Mouse (Mus musculus): ENCODE data around the gene Galntl6. TPM values are rescaled to one million over a fixed set of nuclear protein-coding genes. Genes with fewer than 3 reads are reported as not detected.

The Galntl6 gene
- total RNA-seq, 1 experiment = 0.09 TPM

DNA sequence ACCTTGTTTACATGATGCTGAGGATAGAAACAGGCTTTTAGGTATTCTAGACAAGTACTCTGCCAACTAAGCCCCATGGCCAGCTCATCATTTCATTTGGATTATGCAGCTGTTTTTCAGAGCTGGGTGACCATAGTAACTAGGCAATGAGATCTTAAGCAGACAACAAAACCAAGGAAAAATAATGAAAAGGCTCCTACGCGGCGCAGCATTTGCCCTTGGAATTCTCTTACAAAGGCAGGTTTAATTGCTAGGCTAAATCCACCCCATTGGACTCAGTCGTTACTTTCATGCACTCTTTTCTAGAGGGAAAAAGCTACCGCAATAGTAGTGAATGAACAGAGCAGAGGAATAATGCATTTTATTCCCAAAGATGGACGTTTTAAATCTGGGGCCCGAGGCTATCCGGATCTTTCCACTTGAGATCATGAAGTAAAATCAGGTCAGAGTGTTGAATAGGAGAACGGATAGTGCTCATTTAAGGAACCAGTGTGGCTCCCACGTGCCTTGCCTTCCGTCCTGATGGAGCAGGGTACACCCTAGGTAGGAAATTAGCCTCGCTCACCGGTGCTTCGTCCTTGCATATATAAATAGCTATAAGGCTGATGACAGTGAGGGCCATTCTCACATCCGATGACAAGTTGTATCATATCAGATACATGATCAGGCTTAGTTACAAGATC lies 1076.1 kb downstream of the Galntl6 start:
- no peak for DNase-seq (ENCODE audit: low read depth, low spot score)

DNA sequence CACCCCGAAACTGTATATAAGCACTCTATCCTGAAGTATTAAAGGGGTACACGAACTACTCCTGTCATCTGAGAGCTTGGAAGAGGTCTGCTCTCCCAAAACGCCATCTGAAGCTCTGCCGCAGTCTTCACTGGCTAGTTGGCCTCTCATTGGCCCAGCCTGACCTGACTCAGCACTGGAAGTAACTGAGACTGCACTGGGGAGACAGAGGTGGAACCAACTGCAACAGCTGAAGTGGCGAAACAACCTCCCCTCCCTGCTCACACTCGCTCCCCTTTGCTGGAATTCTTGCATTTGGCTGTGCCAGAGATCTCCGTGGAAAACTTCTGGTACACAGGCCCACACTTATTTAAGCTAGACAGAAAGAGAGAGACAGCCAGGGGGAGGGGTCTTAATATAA lies 1089.3 kb downstream of the Galntl6 start:
- H3K4me1 ChIP-seq (ENCODE audit: control insufficient read depth in 2 of 2, insufficient read depth in 2 of 2, low read length in 2 of 2, poor library complexity in 1 of 2) = no peaks in the 10 kb centered on the region
- TF ChIP-seq HCFC1 (IDR thresholded peaks at IDR 0.05; ENCODE audit: borderline replicate concordance, insufficient read depth, low read length) (no peak), ZNF384 (IDR thresholded peaks at IDR 0.05; ENCODE audit: low read depth, low read length) (no peak), ZC3H11A (IDR thresholded peaks at IDR 0.05; ENCODE audit: borderline replicate concordance, low read depth, low read length) (no peak), CHD2 (IDR thresholded peaks at IDR 0.05; ENCODE audit: low read depth, low read length) (no peak), MAFK (IDR thresholded peaks at IDR 0.05; ENCODE audit: insufficient read depth, low read depth, low read length) (no peak)
- no peak overlapping the region for H3K9ac ChIP-seq (ENCODE audit: insufficient read depth, low read depth, low read length, poor library complexity, severe bottlenecking)
- no peaks in the 10 kb centered on the region for H3K36me3 ChIP-seq (ENCODE audit: control insufficient read depth, insufficient read depth, low read length, poor library complexity, severe bottlenecking)
- in situ Hi-C loops (cut with MboI; ENCODE audit: low sequenced_read_pairs in 2 of 2, unreplicated experiment in 2 of 2) = no loop called here
- no peak overlapping the region for H3K27ac ChIP-seq (ENCODE audit: insufficient read depth, low read depth, low read length, poor library complexity, severe bottlenecking)
- no peaks in the 10 kb centered on the region for H3K9me3 ChIP-seq (ENCODE audit: control insufficient read depth, insufficient read depth, low read depth, low read length)
- H3K4me3 ChIP-seq (ENCODE audit: insufficient read depth in 1 of 2, low read depth in 1 of 2, low read length in 2 of 2, poor library complexity in 1 of 2, severe bottlenecking in 1 of 2) = no peak overlapping the region
- no peak for DNase-seq (ENCODE audit: low read depth, low spot score)

More for the DNA sequence above, 1076.1 kb downstream of the Galntl6 start:
- Histone ChIP-seq H3K4me3 (ENCODE audit: insufficient read depth in 1 of 2, low read depth in 1 of 2, low read length in 2 of 2, poor library complexity in 1 of 2, severe bottlenecking in 1 of 2) (no peak overlapping the region), H3K36me3 (ENCODE audit: control insufficient read depth, insufficient read depth, low read length, poor library complexity, severe bottlenecking) (no peaks in the 10 kb centered on the region), H3K27ac (ENCODE audit: insufficient read depth, low read depth, low read length, poor library complexity, severe bottlenecking) (no peak overlapping the region), H3K9ac (ENCODE audit: insufficient read depth, low read depth, low read length, poor library complexity, severe bottlenecking) (no peak overlapping the region), H3K9me3 (ENCODE audit: control insufficient read depth, insufficient read depth, low read depth, low read length) (no peaks in the 10 kb centered on the region), H3K4me1 (ENCODE audit: control insufficient read depth in 2 of 2, insufficient read depth in 2 of 2, low read length in 2 of 2, poor library complexity in 1 of 2) (no peaks in the 10 kb centered on the region)
- in situ Hi-C loops (cut with MboI; ENCODE audit: low sequenced_read_pairs in 2 of 2, unreplicated experiment in 2 of 2) = no loop called here
- TF ChIP-seq ZNF384 (IDR thresholded peaks at IDR 0.05; ENCODE audit: low read depth, low read length) = no peak
- TF ChIP-seq MAFK (IDR thresholded peaks at IDR 0.05; ENCODE audit: insufficient read depth, low read depth, low read length) = no peak
- TF ChIP-seq HCFC1 (IDR thresholded peaks at IDR 0.05; ENCODE audit: borderline replicate concordance, insufficient read depth, low read length) = no peak
- no peak for TF ChIP-seq ZC3H11A (IDR thresholded peaks at IDR 0.05; ENCODE audit: borderline replicate concordance, low read depth, low read length)
- TF ChIP-seq CHD2 (IDR thresholded peaks at IDR 0.05; ENCODE audit: low read depth, low read length) = no peak

DNA sequence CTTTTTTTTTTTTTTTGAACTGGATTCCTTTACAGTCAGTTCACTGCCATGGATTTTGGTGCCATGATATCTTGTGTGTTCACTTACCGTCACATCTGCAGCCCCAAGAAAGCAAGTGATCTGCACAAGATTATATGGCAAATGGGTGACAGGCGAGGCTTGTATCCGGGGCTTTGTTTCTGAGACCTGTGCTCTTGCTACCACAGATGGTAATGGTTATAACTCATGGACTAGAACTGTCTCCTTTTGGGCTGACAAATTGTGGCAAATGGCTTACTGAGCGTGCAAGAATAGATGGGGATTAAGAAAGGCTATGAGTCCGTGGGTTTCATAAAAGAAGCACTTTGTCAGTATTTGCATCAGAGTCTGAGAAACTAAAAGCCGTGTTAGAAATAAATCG lies 1096.4 kb downstream of the Galntl6 start:
- Histone ChIP-seq H3K4me3 (ENCODE audit: insufficient read depth in 1 of 2, low read depth in 1 of 2, low read length in 2 of 2, poor library complexity in 1 of 2, severe bottlenecking in 1 of 2) (no peak overlapping the region), H3K9ac (ENCODE audit: insufficient read depth, low read depth, low read length, poor library complexity, severe bottlenecking) (no peak overlapping the region), H3K9me3 (ENCODE audit: control insufficient read depth, insufficient read depth, low read depth, low read length) (no peaks in the 10 kb centered on the region), H3K27ac (ENCODE audit: insufficient read depth, low read depth, low read length, poor library complexity, severe bottlenecking) (no peak overlapping the region), H3K36me3 (ENCODE audit: control insufficient read depth, insufficient read depth, low read length, poor library complexity, severe bottlenecking) (no peaks in the 10 kb centered on the region), H3K4me1 (ENCODE audit: control insufficient read depth in 2 of 2, insufficient read depth in 2 of 2, low read length in 2 of 2, poor library complexity in 1 of 2) (no peaks in the 10 kb centered on the region)
- TF ChIP-seq ZNF384 (IDR thresholded peaks at IDR 0.05; ENCODE audit: low read depth, low read length) (no peak), MAFK (IDR thresholded peaks at IDR 0.05; ENCODE audit: insufficient read depth, low read depth, low read length) (no peak), CHD2 (IDR thresholded peaks at IDR 0.05; ENCODE audit: low read depth, low read length) (no peak), HCFC1 (IDR thresholded peaks at IDR 0.05; ENCODE audit: borderline replicate concordance, insufficient read depth, low read length) (no peak), ZC3H11A (IDR thresholded peaks at IDR 0.05; ENCODE audit: borderline replicate concordance, low read depth, low read length) (no peak)
- in situ Hi-C loops (cut with MboI; ENCODE audit: low sequenced_read_pairs in 2 of 2, unreplicated experiment in 2 of 2) = no loop called here
- DNase-seq (ENCODE audit: low read depth, low spot score) = no peak

DNA sequence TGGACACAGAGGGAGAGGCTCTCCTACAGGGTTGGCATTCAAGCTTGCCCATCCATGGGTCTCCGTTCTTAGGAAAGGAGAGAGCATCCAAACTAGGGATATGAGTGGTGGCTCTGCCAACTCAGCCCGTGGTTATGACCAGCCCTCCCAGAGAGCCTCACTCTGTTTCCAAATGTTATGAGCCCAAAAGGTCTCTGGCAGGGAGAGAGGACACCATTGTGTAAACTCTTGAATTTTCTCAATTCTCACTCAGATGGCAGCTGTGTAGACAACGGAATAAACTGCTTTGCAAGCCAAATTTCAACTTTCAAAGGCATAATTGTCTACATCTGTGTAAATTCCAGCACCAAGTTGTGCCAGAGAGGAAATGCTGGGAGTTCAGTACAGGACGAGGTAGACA lies 1105.4 kb downstream of the Galntl6 start:
- in situ Hi-C loops (cut with MboI; ENCODE audit: low sequenced_read_pairs in 2 of 2, unreplicated experiment in 2 of 2) = loop anchor here in 1 of 2 experiments (10.0 kb wide), 1 partner anchor 262 kb away; no protein-coding TSS in a partner anchor
- H3K4me3 ChIP-seq (ENCODE audit: insufficient read depth in 1 of 2, low read depth in 1 of 2, low read length in 2 of 2, poor library complexity in 1 of 2, severe bottlenecking in 1 of 2) = no peak overlapping the region
- H3K9me3 ChIP-seq (ENCODE audit: control insufficient read depth, insufficient read depth, low read depth, low read length) = no peaks in the 10 kb centered on the region
- H3K4me1 ChIP-seq (ENCODE audit: control insufficient read depth in 2 of 2, insufficient read depth in 2 of 2, low read length in 2 of 2, poor library complexity in 1 of 2) = no peaks in the 10 kb centered on the region
- no peak for DNase-seq (ENCODE audit: low read depth, low spot score)
- no peaks in the 10 kb centered on the region for H3K36me3 ChIP-seq (ENCODE audit: control insufficient read depth, insufficient read depth, low read length, poor library complexity, severe bottlenecking)
- TF ChIP-seq HCFC1 (IDR thresholded peaks at IDR 0.05; ENCODE audit: borderline replicate concordance, insufficient read depth, low read length) = no peak
- no peak for TF ChIP-seq MAFK (IDR thresholded peaks at IDR 0.05; ENCODE audit: insufficient read depth, low read depth, low read length)
- no peak for TF ChIP-seq ZNF384 (IDR thresholded peaks at IDR 0.05; ENCODE audit: low read depth, low read length)
- no peak for TF ChIP-seq CHD2 (IDR thresholded peaks at IDR 0.05; ENCODE audit: low read depth, low read length)
- no peak for TF ChIP-seq ZC3H11A (IDR thresholded peaks at IDR 0.05; ENCODE audit: borderline replicate concordance, low read depth, low read length)
- H3K27ac ChIP-seq (ENCODE audit: insufficient read depth, low read depth, low read length, poor library complexity, severe bottlenecking) = no peak overlapping the region
- no peak overlapping the region for H3K9ac ChIP-seq (ENCODE audit: insufficient read depth, low read depth, low read length, poor library complexity, severe bottlenecking)

Data from ES-E14 (cell line).